Mouse (Mus musculus) right cerebral cortex, postnatal 25 days (tissue): Measurements from ENCODE around the gene Cdca4.

Experiments used
- DNase-seq: peaks from one replicate; pipeline ENCODE4 v3.0.0; 2022

Gene Cdca4

DNA sequence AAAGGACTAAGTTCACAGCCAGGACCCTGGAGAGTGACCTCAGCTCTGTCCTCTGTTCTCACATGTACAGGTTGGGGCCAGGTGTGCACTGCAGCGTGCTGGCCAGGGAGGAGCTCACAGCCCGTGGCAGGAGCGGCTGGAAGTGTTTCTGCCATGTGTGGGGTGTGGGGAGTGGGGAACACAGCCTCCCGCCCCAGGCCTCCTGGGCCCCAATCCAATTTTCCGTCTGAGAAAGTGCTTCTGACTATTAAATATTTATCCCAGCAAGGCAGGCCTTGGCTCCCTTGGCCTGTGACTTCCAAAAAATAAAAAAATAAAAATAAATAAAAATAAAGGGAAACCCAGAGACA, 30.9 kb downstream of the Cdca4 start:
- no peak for DNase-seq

DNA sequence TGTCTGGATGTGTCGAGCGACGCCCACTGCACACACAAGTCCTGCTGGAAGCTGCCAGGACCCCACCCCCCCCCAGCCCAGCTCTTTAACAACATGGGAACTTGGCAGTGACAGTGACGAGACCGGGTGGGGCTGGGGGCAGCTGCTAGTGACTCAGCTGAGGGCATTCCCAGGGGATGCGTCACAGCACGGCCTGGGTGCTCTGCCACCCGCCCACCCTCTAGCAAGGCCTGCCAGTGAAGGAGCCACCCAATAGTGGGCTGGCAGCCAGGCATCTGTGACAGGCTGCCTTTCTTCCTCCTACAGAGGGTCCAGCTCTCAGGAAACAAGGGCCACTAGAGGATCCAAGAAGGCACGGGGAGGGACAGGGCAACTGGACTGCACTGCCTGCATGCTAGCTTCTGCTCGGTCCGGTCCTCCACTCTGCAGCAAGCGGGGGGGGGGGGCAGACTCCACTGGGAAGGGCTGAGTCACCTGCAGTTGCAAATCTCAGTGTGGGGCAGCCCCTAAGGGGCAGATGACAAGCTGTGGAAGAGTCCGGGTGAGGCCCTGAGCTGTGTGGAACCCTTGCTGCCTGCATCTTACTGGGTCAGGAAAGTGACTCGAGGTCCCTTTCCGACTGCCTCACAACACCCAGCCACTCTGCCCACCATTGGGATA, 31.4 kb downstream of the Cdca4 start:
- peak; percentile 62 for DNase-seq

DNA sequence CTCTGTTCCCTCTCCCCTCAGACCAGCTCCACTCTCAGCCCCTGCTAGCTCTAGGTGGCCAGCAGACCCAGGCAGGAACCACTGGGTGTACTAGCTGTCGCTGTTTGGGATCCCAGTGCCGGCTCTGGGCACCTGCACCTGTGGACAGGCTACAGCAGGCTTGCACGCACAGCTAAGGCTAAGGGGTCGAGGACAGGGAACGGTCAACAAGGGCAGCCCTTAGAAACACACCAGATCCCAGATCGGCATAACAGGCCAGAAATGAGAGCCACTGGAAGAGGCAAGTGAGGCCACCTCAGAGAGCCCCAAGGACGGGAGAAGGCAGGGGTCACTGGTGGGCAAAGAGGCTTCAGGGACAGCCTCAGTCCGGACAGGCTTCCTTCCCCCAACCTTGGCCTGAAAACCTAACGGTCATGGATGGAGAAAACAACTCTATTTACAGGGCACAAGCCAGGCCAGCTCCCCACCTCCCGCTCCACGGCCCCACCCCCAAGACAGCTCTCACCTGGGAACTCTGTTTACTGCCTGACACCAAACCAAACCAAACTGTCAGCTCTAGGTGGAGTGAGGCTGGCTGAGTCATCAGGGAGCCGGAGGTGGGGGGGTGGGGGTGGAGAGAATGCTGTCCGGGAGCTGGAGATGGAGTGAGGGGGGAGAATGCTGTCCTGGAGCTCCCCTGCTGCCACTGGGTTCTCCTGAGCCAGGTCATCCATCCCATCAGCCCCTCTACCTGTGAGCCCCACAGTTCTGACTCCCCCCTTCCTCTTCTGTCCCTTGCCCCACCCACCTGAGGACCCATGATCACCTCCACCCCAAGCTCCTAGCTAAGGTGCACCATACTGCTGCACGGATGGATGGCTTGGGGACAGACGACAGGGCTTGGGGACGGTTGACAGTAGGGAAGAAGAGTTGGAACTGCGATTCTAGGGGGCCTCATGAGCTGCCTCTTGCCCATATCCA, 32.4 kb downstream of the Cdca4 start:
- DNase-seq: no peak

DNA sequence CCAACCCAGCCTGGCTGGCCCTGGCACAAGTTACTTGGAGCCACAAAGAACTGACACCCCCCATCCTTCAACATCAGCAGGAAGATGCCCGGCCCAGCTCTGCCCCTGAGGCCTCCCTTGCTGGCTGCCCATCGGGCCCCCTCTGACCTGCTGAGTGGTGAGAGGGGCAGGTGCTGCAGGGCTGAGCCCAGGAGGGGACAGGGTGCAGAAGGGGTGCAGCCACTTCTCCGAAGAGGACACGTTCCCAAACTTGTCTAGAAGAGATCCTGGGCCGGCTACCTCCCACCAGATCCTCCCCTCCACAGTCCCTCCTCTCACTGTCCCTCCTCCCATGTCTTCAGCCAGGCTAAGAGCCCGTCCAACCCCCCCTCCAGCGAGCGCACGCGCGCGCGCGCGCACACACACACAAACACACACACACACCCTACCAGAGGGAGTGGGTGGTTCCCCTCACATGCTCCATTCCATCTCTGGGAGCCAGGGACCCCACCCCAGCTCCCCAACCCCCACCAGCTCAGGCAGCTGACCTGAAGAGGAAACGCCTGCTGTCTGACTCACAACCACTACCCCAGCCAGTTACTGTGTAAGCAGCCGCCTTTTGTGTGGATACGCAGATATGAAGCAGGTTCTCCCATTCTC, 33.6 kb downstream of the Cdca4 start:
- no peak for DNase-seq

DNA sequence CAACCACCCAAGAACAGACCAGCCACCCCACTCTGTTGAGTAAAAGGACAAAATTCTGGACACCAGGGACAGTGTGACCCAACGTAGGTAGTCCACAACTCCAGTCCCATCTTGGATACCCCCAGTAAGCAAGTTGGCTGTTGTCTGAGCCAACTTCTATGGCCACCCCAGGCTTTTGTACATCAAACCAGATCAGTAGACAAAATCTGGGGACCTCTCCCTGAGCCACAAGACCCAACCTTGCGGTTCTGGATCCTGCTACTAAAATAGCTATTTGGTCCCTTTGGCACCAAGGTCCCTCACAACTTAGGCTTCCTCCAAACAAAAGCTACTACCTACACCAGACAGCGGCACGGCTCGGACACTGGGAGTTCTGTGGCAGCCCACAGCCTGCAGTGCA, 34.2 kb downstream of the Cdca4 start:
- DNase-seq: no peak

DNA sequence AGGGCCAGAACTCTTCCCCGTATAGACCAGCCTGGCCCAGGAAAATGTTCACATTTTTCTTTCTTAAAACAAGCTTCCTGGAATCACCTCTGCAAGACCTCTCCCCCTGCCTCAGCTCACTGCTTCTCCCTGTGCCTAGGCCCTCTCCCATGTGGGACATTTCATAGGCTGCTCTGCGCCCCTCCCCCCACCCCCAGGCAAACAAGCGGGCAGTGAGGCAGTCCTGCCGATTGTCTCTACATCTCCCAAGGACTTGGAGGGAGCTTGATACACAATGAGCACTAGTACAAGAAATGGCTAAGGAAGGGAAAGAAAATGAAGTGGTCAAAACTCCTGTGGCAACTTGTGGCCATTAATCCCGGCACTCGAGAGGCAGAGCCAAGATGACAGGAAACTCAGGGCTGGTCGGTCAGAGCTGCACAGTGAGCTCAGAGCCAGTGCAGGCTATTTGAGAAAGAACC, 34.8 kb downstream of the Cdca4 start:
- no peak for DNase-seq

DNA sequence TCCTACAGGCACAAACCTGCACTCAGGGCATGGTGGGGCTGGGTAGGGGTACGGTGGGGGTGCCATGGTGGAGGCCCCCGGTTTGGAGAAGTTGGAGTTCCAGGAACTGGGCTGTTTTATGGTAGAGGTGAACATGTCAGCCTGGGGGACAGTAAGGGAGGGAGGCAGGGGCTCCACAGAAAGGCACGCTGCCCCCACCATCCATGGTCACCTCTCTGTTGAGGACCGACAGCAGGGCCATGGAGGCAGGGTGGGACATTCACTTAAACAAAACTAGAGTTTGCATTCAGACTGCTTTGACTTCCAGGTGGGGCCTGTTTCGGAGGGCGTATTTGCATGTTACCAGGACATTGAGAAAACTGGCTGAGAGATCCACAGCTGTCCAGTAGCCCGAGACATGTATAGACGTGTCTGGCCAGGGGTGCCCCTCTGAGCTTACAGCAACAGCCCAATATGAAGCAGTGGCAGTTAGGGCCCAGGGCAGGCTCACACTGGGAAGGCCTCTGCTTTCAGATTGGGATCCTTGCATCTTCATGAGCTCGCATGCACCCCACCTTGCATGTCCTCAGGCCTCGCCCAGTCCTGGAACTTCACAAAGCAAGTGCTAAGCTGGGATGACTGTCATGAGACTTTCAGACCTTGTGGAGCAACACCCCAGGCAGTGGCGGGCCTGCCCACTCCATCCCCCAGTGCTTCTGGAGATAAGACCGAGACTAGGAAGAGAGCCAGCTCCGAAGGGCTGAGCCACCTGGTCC, 35.4 kb downstream of the Cdca4 start:
- DNase-seq: no peak

DNA sequence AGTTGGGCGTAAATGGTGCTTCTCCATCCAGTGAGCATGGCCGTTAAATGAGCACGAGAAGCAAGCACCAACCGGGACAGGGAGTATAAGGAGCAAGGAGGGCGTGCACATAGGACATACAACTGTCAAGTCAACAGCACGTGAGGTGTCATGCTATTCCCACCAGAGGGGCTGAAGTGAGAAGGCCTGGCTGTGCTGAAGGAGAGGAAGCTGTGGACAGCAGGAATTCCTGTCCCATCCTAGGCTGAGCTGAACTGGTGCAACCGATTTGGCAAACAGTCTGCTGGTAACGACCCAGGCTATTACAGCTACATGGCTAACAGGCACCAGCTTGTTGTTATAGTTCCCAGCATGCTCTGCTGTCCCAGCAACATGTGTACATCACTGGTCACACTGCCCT, 38.2 kb downstream of the Cdca4 start:
- no peak for DNase-seq

DNA sequence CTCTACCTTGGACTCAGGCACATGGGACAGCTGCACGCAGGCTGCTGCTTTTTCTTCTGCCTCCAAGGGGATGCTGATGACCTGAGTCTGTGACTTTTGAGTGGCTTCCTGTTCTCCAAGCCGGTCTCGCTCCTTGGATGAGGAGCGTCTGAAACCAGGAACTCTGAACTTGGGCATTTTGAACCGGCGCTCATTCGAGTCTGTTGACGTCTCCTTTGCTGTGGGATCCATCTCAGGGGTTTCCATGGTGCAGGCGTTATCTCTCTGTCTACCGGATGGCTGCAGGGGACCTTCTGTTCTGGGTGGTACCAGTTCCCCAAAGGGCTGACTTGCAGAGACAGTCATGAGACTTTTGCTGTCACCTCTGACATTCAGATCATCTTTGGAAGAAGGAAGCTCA, 54.7 kb downstream of the Cdca4 start:
- no peak for DNase-seq

DNA sequence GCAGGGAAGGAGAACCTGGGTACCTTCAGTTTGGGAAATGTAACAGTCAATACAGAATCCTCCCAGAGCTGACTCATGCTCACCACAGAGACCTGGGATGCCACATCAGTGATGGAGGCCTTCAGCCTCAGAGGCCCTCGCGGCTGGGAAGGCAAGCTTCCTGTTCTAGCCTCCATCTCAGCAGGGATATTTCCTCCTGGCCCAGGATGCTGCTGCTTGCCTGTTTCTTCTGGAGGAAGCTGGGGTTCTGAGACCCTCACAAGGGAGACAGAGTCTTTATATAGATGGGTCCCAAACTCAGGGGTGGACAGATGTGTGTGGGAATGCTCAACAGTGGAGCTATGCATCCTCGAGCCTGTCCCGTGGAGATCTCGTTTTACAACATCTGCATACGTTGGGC, 55.2 kb downstream of the Cdca4 start:
- no peak for DNase-seq

DNA sequence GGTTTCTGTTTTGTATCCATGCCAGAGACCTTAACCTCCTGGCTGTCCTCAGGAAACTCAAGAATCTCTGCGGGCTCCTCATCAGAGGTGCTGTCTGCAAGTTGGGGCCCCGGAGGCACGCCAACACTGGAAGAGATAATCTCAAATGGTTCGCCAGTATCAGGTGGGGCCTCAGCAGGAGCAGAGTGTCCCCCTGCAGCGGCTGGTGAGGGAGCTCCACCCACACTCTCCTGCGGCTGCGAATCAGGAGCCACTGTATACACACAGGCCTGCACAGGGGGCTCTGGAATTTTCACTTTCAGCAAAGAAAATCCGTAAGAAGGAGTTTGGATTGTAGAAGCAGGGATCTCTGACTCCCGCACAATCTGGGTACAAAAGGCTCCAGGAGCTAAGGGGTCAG, 55.9 kb downstream of the Cdca4 start:
- DNase-seq: no peak

DNA sequence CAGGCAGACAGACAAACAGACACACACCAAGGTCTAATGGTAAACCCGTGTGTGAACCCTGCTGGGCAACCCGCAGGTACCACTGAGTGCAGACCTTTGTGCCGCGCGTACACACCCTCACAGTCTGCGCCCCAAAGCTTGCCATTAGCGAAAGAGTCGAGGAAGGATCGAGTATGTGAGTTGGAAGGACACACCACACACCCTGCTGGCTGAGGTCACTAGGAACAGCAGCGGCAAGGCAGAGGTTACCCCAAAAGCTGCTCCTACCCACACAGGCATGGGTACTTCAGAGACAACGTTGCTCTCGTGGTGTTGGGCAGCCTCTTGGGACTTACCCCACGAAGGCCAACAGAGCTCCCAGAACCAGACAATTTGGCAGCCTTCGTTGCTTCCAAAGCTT, 56.9 kb downstream of the Cdca4 start:
- DNase-seq: no peak

DNA sequence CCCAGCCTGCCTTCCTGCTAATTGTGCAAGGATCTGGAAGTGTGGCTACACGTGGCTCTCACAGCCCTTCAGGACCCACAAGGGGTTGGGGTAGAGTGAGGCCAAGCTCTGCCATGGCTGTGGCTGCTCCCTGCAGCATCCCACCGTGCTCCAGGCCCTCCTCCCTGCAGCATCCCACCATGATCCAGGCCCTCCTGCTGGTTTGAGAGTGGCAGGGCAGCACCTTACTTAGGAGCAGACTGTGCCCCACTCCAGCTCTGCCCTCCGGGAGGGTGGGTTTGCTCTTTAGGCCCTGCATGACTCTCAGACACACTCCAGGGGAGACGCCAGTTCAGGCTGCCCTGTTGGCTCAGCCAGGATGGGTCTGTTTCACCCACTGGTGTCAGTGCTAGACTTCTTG, 58.8 kb downstream of the Cdca4 start:
- no peak for DNase-seq
